Mouse (Mus musculus): ENCODE results near the gene Sass6.

DNA sequence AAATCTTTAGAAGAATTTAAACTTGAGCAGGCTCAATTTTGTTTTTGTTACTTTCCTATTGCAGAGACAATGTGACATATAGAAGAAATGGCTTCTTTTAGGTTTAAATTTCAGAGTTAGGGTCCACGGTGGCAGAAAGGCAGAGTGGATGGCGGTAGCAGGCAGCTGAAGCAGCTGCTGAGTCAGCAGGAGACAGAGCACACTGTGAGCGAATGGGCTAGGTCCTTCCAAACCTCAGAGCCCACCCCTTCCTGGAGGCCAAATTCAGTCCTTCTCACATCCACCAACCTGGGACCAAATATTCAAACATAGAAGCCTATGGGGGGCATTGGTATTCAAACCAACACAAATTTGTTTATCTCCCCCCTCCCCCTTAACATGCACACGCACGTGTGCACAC lies 7.0 kb downstream of the Sass6 start:
- no peak for TF ChIP-seq POLR2A (IDR thresholded peaks at IDR 0.05; ENCODE audit: borderline replicate concordance, extremely low read depth, low read depth, low read length)
- TF ChIP-seq CTCF (IDR thresholded peaks at IDR 0.05; ENCODE audit: insufficient read depth, low read length): no peak

Data from lung, adult 2 months (tissue).